Mouse (Mus musculus): Measurements from ENCODE around the gene Pid1.

Pid1 gene

DNA sequence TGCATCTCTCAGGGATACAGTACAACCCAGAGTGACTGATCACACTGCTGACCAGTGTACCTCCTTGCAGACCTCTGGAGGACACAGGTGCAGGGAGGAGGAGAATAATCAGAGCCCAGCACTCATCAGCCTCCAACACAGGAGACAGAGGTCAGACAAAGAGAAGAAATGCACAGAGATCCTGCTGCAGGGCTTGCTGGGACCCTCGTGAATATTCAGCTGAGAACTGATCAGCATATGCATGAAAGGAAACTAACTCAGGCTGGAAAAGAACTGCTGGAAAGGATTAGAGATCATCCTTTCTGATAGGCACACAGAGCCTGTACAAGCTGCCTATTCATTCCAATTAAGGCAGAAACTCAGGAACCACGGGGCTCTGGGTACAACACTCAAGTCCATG is 186.9 kb downstream of the Pid1 start:
- no peak for DNase-seq (ENCODE audit: low spot score)

DNA sequence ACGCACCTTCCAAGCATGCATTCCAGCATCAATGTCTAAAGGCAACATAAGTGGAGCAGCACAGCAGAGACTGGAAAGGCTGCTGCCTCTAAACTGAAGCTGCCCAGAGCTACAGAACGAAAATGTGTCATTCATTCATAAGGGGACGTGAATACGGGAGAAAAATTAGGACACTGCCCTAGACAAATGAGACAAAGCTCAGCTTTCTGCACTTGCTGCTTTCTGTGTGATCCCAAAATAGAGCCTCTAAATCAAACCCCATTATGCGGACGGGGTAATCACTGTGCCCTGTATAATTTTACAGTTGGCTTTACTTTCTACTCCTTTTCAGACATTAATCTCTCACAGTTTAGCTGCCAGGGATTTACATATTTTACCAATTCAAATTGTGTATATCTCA is 191.0 kb downstream of the Pid1 start:
- no peak for DNase-seq (ENCODE audit: low spot score)

DNA sequence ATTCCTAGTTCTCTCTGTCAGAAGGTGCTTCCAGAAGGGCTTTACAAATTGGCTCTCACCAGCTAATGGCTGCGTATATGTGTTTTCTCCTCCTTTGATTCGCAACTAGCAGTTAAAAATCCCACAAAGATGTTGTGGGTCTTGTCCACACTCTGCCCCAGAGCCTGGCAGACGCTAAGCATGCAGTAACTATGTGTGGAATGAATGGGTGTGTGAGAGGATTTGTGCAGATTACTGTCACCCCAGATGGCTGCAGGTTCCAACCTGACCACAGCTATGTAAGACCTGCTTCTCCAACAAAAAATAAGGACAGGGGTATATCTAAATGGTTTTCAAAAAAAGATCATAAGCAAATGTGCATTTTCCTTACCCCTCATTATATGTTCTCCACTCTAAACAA is 206.2 kb downstream of the Pid1 start:
- DNase-seq (ENCODE audit: low spot score), result no peak

DNA sequence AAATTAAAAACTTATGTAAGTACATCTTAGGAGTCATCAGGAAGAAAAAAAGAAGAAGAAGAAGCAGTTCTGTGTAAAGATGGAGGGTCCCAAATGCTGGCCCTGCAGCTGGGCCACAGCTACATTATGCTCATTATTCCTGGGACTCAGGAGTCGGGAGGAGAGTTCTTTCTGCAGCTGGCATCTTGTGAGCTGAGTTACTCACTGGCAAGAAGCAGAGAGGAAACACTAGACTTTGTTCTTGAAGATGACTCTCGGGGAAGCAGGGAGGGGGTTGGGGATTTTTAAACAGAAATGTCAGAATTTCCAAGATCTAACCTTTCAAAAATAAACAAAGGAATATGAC is 208.4 kb downstream of the Pid1 start:
- no peak for DNase-seq (ENCODE audit: low spot score)

DNA sequence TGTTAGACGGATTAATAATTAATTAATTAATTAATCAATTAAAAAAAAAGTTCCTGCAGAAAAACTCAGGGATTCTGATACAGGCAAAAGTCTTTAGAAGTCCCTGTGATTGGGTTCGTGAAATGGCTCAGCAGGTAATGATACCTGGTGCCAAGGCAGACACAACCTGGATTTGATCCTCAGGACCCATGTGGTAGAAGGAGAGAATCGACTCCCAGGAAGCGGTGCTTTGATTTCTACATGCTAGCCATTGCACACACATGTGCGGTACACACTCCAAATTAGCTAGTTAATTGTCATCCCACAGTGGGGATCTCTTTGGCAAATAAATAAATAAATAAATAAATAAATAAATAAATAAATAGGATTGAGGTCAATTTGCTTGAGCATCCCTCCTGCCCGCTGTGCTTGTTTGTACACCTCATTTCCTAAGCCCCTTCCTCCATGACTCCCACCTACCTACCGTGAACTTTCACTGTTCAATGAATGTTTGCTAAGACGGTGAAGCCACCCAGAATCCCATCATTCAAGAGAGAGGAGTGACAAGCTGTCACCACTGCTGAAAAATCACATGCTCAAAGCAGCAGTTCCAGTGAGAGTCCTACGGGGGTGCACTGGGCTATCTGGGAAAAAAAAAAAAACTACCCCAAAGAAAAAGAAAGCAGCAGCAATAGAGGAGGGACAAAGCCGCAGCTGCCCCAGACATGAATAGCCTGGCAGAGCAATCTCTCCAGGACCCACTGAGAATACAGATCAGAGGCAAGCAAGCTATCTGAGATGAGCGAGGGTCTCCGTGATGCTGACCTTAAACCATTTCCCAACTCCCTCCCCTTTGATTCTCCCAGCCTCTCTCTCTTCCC is 209.0 kb downstream of the Pid1 start:
- no peak for DNase-seq (ENCODE audit: low spot score)

DNA sequence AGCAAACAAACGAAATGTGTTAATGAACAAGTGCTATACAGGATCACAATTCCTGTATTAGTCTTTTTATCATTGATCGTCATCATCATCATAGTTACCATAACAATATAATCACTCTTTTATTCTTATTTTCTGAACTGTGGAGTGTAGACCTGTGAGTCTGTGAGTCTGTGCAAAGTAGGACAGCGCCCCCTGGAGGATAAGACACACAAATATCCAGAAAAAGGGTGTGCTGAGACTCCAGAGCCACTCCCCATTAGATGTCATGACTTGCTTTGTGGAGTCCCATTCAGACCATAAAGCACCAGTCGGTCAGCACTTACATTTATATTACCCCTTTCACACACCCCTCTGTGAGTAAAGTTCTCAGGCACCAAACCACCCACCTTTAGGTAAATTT is 210.0 kb downstream of the Pid1 start:
- DNase-seq (ENCODE audit: low spot score), result no peak

DNA sequence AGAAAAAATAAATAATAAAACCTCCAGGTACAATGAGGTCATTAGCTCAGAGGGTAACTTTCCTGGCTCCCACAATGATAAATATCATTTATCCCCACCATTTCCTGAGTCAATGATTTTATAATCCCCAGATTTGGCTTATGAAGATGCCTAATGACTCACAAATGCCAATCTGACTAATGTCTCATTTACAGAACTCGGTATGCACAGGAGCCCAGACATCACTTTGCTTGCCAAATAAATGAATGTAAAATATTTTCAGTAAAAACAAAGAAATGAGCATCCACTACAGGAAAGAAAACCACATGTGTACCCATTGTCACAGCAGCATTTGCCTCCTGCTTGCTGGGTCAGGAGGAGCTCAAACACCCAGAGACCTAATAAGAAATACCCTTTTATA is 222.4 kb downstream of the Pid1 start:
- DNase-seq (ENCODE audit: low spot score), result no peak

DNA sequence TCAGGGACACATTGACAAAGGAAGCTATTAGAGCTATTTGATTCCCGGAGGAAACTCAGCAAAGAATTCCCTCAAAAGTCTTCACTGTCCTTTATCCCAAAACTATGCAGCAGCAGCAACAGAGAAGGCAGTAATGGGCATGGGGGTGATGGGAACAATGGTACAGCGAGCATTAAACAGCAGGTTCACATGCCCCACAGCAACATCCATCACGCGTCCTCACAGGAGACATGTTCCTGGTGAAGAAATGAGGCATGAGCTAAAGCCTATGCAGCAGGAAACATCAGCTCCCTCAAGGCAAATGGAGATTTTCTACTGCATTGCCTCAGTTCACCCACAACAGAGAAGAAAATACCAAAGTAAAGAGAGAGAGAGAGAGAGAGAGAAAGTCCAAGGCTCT is 231.5 kb downstream of the Pid1 start:
- no peak for DNase-seq (ENCODE audit: low spot score)

DNA sequence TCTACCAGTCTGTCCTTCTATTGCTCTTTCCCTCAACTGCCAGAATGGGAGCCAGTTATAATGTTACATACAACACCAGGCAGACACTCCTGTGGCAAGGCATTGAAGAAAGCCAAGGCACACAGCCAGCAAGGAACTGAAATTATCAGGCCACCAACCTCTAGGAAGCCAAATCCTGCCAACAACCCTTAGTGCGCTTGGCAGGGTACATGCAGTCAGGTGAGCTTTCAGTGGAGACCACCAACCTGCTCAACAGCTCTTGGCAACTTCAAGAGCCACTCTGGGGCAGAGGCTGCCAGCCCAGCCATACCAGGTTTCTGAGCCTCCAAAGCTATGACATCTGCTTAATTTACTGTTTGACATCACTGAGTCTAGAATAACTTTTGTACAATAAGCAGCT is 232.2 kb downstream of the Pid1 start:
- no peak for DNase-seq (ENCODE audit: low spot score)

DNA sequence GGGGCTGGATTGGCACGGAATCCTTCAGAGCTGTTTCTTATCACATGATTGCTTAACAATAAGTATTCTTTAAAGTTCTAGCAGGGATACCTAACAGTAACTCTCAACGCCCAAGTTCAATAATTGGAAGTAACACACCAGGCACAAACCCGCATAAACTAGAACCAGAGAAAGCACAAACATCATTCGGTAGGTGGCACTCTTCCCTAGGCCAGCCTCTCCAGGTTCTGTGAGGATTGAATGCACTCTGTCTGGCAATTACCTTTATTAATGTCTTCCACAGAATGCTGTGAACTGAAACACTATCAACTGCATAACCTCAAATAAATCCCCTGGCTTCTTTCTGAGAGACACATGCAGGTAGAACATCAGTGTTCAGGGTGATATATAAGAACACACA is 235.5 kb downstream of the Pid1 start:
- DNase-seq (ENCODE audit: low spot score), result no peak

DNA sequence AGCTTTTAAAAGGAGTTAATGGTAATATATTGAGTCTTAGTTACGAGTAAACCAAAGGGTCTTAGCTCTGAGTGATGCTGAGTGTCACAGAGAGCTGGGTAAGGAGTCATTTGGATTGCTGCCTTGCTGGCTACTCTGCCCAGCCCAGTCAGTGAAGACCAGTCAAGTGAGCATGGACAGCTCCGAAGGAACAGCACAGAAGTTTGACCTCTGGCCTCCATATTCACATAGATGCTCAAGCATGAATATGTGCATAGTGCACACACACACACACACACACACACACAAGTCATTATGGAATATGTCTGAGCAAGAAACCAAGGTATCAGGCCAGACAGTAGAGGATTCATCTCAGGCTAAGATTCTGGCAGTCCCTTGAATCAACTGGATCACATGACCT is 244.7 kb downstream of the Pid1 start:
- DNase-seq (ENCODE audit: low spot score), result no peak

DNA sequence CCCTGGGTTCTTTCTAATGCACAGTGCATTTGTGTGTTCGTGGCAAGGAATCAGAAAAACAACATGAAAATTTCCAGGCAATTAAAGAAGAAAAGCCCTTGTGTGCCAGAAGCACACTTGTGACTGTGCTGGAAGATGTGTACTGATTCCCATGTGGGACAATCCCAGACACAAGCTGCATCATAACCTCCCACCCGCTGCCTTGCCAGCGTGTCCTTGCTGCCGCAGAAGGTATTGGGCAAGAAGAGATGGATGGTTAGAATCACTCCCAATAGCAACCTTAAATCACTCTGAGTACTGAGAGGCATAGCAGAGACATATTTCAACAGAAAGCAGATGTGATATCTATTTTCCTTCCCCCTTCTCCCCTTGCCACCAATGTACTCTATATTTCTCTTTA is 257.2 kb downstream of the Pid1 start:
- DNase-seq (ENCODE audit: low spot score), result no peak

DNA sequence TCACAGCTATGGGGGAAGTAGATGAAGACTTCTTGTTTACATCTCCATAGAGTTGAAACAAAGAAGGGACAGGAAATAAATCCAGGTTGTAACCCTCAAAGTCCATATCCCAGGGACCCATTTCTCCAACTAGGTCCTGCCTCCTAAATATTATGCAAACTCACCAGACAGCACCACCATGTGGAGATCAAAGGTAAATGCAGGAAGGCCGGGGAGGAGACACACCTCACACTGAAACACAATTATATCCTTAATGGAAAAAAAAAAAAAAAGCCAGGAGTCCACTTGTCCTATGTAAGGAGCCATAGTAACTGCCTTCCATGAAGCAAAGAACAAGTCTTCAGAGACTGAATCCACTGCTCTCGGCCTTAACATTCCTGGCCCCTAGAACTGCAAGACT is 261.9 kb downstream of the Pid1 start:
- no peak for DNase-seq (ENCODE audit: low spot score)

DNA sequence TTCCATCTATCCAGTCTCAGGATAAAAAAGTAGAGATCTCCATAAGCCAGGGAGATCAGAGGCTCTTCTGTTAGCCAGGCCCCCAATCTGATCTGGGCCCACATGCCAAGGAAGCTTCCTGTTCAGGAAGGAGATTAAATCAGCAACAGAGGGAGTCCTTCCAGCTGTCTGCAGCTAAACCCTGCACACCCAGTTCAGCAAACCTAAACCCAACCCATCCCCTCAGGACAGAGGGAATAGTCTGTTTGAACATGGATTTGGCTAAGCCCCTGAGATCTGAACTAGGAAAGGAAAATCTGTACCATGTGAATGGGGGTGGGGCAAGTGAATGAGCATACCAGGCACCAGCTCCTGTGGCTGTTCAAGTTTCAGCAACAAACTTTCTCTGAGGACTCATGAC is 266.6 kb downstream of the Pid1 start:
- DNase-seq (ENCODE audit: low spot score), result no peak

DNA sequence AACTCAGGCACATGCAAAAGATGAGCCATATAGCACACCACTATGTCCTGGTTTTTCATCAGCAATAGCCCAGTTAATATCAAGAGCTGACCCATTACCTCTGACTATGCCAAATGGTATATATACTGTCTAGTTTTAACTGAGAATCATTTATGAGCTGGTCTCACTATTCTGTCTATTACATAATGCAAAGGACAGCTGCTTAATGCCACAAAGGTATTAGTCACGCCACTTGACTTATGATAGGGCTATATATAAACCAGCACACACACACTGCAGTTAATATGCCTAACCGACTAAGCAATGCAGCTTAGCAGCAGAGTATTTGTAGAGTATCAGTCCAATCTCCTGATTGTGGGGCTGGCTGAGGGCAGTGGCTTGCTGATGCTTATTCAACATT is 270.7 kb downstream of the Pid1 start:
- DNase-seq (ENCODE audit: low spot score), result no peak

DNA sequence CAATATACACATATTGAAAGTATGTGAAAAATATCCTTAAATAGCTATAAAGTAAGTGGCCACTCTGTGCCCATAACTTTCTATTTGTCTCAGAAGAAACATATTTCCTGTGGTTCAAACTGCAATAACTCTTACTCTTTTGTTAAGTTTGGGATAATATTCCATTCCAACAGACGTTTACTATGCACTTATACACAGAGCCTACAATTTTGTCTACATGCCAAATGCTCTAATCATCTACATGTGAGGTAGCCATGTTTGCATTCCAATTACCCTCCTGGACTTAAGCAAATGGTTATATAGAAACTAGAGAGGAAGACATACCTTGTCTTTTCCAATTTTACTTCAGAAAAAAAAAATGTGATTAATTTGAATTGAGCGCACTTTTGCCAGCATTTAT is 274.3 kb downstream of the Pid1 start:
- no peak for DNase-seq (ENCODE audit: low spot score)

DNA sequence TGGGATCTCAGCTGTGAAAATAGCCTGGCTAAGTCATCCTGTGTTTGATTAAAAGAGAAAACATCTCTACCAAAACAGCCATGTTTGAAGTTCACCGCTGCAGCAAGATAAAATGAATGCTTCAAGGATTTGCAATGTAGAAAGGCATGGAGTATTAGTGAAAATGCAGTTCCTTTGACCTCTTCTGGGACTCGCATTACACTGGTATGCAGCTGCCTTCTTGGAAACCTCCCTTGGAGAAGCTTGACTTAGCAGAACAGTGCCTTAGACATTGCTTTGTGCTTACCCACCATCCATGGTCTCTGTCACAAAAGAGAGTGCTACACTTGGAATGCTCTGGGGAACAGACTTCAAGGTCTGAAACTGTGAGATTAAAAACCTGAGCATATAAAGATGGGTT is 276.0 kb downstream of the Pid1 start:
- no peak for DNase-seq (ENCODE audit: low spot score)

DNA sequence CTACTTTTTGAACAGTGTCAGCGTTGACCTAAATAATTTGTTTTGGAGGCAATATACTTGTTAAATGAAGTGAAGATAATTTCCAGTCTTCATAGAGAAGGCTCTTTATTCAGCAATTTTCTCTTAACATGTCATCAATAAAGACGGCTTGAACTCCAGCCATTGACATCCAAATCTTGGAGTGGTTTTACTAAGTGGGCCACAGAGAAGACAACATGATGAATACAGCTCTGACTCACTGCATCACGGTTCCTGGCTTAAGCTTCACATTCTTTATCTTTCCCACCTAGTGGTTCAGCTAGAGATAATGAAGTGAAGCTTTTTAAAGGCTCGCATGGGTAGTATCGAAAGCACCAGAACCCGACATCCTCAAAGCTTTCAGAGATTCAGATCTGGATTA is 276.7 kb downstream of the Pid1 start:
- DNase-seq (ENCODE audit: low spot score), result no peak

DNA sequence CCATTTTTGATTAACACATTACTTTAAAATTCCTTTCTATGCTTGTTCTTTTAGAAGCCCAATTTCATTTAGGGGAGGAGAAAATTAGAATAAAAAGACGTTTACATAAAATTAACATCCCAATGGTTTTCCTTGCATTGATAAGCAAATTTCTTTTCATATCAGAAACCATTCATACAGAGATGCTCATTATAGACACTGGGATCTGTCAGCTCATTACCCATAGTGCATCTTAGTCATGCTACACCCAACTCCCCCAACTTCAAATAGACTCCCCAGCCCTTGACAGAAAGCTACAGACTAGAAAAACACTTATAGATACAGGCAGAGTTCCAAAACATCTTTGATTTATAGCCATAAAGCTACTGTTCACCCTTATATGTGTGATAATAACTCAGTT is 277.5 kb downstream of the Pid1 start:
- DNase-seq (ENCODE audit: low spot score), result no peak

DNA sequence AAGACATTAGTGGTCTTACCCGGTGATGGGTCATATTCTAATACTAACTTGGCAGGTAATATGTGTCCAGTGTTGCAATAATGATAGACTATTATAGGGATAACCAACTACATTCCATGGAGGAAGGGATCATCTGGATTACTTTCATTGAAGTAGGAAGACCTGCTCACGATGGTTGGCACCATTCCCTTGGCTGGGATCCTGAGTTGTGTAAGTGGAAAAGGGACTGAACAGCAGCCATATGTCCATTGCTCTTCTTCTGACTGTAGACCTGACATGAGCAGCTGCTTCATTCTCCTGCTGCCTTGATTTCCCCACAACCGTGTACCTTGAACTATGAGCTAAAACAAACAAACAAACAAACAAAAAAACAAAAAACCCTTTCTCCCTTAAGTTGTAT is 278.6 kb downstream of the Pid1 start:
- no peak for DNase-seq (ENCODE audit: low spot score)

DNA sequence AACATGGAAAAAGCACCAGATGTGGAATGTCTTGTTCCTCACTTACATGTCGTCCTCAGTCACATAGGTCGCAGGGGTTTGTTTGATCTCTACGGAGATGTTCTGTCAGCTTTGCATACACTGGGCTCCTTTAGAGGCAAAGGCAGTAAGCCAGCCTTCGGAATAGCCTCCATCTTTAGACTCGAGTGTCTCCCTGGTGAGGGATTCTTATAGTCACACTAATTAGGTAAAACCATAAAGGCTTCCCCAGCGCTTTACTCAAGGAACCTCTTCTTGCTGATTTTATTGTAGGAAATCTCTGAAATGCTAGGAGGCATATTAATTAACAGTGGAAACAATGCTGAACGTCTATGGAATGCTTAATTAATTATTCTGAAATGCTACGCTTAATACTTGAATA is 284.4 kb downstream of the Pid1 start:
- no peak for DNase-seq (ENCODE audit: low spot score)

DNA sequence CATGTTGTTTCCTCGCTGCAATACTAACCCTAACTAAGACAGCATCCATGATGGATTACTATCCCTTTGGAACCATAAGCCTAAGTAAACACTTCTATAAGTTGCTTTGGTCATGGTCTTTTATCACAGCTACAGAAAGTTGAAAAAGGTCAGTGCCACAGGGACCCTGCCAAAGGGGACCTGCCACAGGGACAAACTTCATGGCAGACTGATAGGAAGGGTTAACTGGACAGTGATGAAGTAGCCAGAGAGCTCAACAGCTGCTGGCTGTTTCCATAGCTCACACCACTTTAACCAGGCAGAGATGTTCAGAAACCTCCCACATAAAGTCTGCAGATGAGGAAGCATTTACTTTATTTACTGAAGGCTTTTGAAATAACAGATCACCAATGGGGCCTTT is 287.0 kb downstream of the Pid1 start:
- no peak for DNase-seq (ENCODE audit: low spot score)

DNA sequence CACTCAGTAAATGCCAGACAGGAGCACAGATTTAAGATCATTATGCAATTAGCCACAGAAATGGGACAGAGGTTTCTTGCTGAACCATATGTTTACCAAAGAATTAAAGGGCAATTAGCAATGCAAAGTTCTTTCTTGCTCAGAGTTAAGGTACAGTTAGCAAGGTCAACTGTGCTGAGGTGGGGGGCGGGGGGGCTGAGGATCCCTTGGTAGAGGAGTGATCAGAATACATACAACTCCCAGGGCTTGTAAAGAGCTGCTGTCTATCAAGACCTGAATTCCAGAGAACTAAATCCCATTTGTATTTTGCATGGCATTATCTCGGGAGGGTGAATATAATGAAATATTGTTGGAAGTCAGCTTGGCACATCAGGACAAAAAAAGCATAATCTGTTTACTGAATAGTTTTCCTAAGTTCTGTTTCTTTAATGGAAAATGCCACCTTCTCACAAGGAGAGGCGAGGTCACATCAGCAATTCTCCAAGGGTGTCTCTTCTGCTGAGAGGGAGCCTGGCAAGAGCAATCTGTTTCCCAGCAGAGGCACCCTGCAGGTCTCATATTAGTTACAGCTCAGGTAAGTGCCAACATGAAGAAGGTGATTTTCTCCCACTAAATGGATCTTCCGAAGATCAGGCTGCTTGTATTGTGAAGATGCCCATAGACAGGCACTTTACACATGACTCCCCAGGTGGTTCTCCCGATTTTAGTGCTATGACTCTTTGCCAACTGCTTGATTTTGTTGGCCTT is 306.9 kb downstream of the Pid1 start:
- no peak for DNase-seq (ENCODE audit: low spot score)

DNA sequence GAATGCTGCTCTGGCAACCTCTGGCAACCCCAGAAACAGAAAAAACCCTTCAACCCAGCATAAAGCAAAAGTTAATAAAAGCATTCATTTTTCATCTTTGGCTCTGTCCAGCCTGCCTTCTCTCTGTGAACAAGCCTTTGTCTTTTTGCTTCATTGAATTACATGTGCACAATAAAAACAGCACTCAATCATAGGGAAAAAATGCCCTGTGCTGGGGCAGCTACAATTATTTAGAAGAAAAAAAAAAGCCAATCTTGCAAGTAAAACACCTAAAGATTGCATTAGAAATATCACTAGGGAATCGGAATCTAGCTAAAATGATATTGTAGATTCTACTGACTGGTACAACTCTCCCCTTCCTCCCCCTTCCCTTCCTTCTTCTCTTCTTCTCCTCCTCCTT is 307.7 kb downstream of the Pid1 start:
- DNase-seq (ENCODE audit: low spot score), result no peak

Measured in layer of hippocampus, adult 9-10 months (tissue).